Mouse (Mus musculus) gastrocnemius, postnatal 10 days (tissue): ENCODE measurements at regions not wholly inside any gene's neighbourhood (a gene's known extent, or its start where the extent isn't known, plus 50 kb on each side); places are given as distances from the start of the nearest gene placed in this dataset.

Experiments
- DNase-seq: peaks from one replicate; pipeline ENCODE4 v3.0.0; 2021; ENCODE audit warnings: mixed read lengths

DNA sequence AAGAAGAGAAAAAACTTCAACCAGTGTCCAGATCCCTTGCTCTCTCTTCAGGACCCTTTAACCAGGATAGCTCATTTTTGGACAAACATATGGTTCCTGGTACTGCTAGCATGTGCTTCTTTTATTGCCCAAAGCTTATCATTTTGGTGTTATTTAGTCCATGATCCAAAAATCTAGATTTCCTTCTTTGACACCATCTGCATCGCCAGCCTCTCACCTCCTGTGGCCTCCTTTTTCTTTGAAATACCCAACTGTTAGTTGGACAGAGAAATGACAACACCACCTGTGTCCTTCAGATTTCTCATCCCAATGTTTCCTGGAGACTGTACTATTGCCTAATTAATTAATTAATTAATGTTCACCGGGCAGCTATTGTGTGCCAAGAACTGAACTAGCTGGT, 188.0 kb upstream of the Plppr1 start:
- no peak for DNase-seq

DNA sequence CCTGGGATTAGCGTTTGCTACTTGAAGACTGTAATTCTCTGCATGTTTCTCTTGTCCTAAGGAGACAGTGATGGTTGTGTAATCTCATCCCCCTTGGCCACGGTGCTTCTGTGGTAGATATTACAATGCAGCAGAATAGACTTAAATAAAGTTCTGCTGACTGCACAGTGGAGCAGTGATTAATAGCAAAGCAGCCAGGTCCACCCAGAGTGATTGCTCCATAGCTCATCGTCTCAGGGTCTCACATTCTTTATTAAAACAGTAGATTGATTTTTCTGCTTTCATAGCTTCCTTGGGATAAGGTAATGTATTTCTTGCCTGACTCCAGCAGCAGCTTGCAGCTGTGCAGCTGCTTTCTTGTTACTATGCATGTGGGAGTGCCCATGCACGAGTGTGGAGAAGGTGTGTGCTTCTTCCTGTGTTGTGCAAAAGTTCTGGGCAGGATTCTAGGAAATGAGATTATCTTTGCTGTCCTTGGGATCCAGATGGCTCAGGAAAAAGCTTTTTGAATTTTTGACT, 169.9 kb upstream of the Plppr1 start:
- no peak for DNase-seq

DNA sequence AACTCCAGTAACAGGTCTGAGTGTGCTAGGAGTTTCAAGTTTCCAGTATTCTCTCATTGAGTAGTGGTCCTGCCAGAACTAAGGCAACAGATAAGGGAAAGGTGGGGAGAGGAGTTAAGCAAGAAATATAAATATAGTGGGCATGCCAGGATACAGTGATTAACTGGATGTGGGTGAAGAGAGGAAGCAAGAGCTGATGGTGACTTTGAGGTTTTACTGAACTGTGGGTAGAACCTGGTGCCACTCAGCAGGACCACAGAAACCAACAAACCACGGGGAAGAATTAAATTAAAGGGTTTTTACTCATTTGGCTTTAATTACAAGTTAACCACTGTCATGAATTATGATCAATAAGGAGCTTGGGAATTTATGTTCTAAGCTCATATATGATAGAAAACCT, 154.5 kb upstream of the Plppr1 start:
- DNase-seq, result no peak

DNA sequence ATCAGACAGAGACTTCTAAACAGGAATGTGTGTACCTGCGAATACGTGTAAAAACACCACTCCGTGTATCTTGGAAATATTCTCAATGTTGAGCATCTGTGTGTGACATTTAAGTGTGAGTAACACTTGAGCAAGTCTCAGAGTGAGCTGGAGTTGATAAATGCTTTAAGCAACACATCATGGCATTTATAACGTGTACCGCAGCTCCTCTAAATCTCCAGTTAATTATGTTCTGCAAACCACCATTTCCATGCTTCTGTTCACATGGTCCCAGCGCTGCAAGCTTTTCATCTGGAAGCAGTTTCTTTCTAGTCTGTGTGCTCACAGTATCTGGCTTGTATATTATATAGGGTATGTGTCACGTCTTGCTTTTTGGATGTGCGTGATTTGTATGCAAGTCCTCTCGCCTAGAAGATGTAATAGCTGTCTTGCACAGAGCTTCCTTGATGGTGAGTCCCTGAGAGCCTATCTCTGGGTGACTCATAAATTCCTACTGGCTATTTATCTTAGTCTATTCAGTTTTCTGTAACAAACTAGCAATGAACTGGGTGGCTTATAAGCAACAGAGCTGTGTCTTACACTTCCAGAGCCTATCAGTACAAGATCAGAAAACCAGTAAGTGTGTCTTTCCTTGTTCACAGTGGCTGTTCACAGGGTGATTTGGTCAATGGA, 153.7 kb upstream of the Plppr1 start:
- DNase-seq, result no peak

DNA sequence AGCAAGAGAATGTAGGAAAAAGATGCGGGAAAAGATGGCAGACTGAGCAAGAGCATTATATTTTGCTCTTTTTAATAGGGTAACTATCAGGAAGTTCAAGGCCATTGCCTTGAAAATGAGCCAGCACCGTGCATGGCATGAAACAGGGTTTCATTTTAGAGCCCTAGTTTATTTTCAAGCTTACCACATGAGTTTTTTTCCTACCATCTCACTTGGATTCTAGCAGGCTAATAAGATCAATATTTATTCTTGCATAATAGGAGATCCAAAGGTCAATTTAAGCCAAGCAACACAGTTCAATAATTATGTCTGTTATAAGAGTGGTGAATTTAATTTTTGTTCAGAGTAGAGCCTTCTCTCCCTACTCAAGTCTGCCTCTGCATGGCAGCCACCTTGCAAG, 149.9 kb upstream of the Plppr1 start:
- DNase-seq, result no peak

DNA sequence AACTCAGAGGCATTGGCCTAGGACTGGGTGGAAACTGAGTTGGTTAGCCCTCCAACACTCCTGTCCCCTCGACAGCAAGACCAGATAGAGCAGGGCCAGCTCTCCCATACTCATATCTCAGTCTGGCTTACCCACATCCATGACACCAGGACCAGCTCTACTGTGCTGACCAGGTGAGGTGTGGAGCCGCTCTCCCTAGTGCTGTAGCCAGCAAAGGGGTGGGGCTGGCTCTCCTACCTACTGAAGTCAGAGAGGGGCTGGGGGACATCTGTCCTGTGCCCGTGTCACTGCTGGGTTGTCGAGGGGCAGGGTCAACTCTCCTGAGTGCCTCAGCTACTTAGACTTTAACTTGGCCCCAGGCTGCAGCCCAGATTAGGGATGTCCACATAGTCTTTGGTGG, 145.8 kb upstream of the Plppr1 start:
- no peak for DNase-seq

- DNase-seq, result no peak
Measured at GRCm38 (mm10) chr4:48924576-48925459, 134.3 kb upstream of the Plppr1 start.

GRCm38 (mm10) chr4:48938420-48938819, 120.7 kb upstream of the Plppr1 start:
- no peak for DNase-seq

- DNase-seq, result no peak
Measured at GRCm38 (mm10) chr4:48938892-48939291, 120.2 kb upstream of the Plppr1 start.

GRCm38 (mm10) chr4:48945266-48945818, 113.7 kb upstream of the Plppr1 start:
- DNase-seq, result no peak

GRCm38 (mm10) chr4:48952965-48953364, 106.1 kb upstream of the Plppr1 start:
- DNase-seq, result no peak

DNA sequence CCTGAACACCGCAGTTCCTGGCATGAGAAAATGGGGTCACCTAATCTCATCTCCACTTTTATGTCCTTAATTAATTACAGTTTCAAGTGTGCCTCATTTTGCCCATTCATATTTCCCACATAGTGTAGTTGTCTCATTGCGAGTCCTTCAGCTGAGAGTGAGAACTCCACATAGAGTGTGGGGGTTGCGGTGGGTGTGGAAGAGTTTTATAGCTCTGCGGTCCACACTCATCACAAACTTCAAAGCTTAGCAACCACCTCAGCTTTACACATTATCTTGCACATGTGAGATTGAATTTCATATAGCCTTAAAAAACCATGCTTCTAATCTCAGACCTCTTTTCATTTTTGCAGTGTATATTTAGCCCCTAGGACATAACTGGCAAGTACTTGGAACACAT, 83.3 kb upstream of the Plppr1 start:
- DNase-seq, result no peak

DNA sequence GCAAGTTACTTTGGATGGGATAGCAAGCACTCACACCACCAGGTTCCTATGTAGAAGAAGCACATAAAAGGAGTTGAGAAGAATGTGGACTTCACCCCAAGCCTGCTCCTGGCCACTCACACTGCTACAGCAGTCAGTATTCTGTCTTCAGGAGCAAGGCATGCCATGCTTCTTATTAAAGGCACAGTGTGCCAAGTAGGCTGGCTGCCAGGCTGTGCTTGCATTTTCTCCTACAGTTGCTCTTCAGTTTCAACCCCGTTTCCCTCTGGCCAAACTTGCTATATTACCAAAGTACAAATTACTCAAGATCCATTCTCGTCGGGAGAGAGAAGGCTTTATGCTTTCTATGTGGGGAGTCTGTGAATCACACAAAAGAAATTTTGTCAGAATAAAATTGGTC, 67.1 kb upstream of the Plppr1 start:
- peak; percentile 5 for DNase-seq
